Mouse (Mus musculus): ENCODE data around the gene Prkce. TPM values are rescaled to one million over a fixed set of nuclear protein-coding genes. Genes with fewer than 3 reads are reported as not detected.
A peak's percentile ranks its signal among the peaks of the same experiment; 100 is the strongest.

Prkce gene
- total RNA-seq, 2 experiments from 2014 or later: 31.1 to 32.5 TPM

DNA sequence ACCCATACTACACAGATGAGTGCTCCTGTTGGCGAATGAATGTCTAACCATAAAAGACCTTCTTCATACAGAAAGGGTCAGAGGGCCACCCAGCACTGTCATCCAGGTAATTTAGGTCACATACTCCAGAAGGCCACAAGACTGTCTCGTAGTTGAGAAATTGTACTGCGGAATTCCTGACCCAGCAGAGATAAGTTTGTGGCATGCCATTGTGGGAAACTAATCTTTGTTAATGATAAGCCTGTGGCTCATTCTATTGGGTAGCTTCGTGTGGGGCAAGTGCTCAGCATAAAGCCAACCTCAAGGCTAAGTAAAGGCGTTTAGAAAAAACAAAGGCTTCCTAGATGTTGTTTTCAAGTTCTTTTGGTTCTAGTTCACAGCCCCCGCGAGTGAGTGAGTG lies 324.8 kb downstream of the Prkce start:
- no peak for DNase-seq
- intact Hi-C loops (cut with DNase I): no loop called here

DNA sequence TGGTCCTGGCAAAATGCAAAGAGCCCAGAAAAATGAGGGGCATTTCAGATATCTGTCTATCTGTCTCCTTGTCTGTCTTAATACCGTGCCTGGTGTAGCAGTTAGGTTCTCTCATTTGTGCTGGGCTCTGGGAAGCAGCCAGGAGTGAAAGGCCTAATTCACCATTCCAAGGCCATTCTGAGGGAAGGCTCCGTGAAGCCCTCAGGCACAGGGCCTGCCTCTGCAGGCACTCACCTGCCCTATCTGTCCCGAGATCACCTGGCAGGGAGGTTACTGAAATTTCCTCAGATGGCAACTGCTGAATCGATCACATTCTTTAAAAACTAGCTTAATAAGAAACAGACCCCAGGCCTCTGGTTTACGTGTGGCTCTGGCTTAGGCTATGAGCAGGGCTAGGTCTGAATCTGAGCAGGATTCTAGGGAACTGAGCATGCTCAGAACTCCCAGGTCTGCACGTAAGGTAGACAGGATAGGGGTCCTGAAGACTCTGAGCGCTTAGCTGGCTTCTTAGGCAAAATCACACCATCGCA lies 326.4 kb downstream of the Prkce start:
- intact Hi-C loops (cut with DNase I): no loop called here
- no peak for DNase-seq

GRCm38 (mm10) chr17:86494494-86494893 lies 326.9 kb downstream of the Prkce start:
- intact Hi-C loops (cut with DNase I): no loop called here

DNA sequence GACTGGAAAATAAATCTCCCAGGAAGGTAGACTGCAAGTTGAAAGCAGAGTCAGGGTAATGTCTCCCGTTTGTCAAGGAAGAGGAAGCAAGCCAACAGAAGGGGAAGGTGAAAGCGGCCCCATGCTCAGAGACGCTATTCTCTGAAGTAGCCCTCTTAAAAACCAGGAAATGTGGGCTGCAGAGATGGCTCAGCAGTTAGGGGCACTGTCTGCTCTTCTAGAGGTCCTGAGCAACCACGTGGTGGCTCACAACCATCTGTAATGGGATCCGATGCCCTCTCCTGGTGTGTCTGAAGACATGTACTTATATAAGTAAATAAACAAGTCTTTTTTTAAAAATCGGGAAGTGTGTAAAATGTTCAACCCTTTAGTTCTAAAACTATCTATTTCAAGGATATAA lies 327.3 kb downstream of the Prkce start:
- intact Hi-C loops (cut with DNase I): loop anchor here (5.0 kb wide), 1 partner anchor 262 kb away; no protein-coding TSS in a partner anchor
- no peak for DNase-seq

More at GRCm38 (mm10) chr17:86494494-86494893, 326.9 kb downstream of the Prkce start:
- no peak for DNase-seq

- intact Hi-C loops (cut with DNase I): loop anchor here (1.0 to 5.0 kb wide), 2 partner anchors 261 to 411 kb away; no protein-coding TSS in a partner anchor
- DNase-seq: peak; percentile 67 to 70
These were observed 328.7 kb downstream of the Prkce start for GRCm38 (mm10) chr17:86496123-86496771.

DNA sequence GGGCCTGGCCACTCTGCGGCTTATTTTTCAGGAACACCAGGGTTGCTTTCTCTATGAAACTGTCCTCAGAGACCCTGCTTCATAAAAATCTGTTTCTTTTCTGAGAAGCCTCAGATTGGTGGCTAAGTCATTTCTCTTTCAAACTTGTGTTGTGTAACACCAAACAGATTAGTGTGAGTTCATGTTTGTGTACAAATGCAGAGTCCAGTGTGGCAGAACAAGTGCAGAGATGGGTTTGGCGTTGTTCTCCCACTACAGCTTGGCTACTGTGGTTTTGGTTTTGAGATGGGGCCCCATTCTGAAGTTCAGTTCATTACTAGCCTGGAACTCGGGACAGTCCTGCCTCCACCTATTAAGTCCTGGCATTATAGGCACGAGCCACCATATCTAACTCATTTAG lies 329.7 kb downstream of the Prkce start:
- intact Hi-C loops (cut with DNase I): loop anchor here (5.0 kb wide), 1 partner anchor 260 kb away; no protein-coding TSS in a partner anchor
- DNase-seq: no peak

- intact Hi-C loops (cut with DNase I): loop anchor here (2.0 to 5.0 kb wide), 2 partner anchors 258 to 311 kb away; no protein-coding TSS in a partner anchor
- DNase-seq: peak; percentile 54 to 62
These were observed 331.9 kb downstream of the Prkce start for GRCm38 (mm10) chr17:86499359-86500045.

- intact Hi-C loops (cut with DNase I): no loop called here
- DNase-seq: no peak
These were observed 333.8 kb downstream of the Prkce start for GRCm38 (mm10) chr17:86501393-86501792.

DNA sequence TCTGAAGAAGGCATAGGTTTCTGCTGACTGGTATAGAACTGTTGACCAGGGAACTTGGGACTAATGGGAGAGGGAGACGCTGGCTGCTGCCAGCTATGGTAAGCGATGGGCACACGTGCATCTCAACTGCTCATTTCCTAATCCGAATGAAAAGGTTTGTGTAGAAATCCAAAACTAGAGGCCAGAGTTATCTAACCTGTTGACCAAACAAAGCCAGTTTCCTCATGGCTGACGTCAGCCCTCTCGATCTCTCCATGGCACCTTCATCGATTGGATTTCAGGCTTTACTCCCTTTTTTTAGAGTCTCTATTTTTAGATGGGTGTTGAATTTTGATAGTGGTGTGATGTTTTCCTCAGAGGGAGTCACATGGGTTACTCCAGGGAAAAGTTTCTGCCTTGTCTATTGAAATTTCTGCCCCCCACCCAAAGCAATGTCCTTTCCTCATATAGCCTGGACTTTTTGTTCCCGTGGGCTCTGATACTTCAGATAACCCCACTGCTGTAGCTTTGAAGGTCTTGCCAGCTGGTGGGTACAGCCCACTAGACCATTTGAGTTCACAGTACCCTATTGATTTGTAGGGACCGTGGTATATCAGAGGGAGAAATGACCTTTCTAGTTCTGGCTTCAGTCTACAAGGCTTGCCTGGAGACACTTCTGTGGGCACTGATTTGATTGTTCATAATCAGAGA lies 335.8 kb downstream of the Prkce start:
- DNase-seq: no peak
- intact Hi-C loops (cut with DNase I): no loop called here

DNA sequence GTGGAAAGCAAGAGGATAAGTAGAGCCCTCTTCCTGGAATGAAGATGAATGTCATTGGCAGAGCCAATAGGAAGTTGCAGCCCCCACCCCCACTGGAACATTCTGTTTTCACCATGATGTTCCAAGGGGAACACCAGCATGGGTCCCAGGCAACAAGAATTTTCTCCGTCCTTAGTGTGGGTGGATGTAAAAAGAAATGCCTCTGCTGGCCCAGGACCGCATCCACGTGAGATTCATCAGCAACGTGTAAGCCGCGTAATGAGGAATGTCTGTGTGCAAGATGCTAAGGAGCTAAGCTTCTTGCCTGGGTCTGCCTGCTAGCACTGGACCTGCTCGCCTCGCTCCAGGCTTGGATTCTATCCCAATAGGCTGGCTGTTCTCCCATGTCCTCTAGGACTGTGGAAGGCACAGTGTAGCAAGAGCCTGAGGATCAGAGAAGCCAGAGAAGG lies 337.6 kb downstream of the Prkce start, which contains the start of gene Gm10309:
Gene Gm10309, minus strand, starts transcription at position 50 of the 449 bp plus-strand sequence.
- intact Hi-C loops (cut with DNase I): no loop called here
- DNase-seq: peak; percentile 75 to 77

DNA sequence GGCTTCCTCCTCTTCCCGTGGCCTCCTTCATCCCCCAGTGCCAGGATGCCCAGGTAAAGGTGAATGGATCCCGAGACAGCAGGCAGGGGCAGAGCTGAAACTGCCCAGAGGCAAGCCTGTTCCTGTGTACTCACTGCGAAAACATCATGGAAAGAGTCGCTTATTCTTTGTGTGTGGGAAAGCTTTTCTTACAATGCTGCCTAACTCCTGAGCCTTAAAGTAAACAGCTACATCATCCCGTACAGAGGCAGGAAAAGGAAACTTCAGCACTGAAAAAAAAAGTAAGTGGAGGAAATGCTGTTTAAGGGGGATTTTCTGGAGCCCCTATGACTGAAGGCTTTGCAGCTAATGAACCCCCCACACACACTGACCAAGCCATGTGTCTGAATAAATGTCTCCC lies 339.3 kb downstream of the Prkce start:
- intact Hi-C loops (cut with DNase I): no loop called here
- no peak for DNase-seq

DNA sequence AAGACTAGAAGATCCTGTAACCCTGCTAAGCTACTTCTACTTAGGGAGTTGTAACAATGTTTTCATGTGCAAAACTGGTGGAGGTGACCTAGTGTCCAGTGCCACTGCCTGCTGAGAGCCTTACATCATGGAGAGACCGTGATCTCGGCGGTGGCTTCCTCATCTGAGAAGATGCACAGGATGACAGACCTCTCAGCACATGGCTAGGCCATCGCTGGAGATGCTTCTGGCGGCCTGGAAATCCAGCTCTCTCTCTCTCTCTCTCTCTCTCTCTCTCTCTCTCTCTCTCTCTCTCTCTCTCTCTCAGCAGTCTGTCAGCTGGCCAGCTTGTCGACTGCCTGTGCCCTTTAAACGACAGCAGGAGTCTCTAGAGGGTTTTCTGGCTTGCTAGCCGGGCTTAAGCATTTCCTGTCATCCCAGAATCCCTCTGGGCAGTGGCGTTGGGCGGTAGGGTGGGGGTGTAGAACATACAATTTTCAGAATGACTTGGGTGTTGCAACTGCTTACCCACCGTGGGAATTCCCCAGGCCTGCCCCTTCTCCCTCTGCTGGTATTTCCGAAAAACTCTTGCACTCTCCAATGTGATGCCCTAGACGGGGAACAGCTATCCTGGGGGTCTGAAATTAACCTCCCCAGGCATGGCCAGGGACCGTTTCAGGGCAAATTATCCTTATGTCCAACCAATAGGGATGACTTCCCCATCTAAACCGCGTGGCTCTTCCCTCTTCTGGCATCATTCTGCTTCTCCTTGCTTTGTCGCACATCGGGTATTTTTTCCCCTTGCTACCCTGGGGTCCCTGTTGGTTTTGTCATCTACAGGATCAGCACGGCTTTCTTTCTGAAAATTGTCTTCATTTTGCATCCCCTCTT lies 340.0 kb downstream of the Prkce start:
- DNase-seq: peak; percentile 64 to 71
- intact Hi-C loops (cut with DNase I): no loop called here

DNA sequence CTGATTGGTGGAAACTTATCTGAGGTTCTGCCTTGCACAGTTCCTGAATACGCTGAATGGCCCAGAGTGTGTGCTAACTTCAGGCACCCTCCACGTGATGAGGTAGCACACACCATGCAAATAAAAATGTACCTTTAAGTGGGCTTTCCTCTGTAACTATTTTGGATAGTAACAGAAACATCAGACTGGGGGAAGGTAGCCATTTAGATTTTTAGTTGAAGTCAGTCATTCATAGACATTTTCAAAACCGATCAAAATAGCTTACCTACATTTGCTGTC lies 340.6 kb downstream of the Prkce start:
- DNase-seq: no peak
- intact Hi-C loops (cut with DNase I): no loop called here

- intact Hi-C loops (cut with DNase I): no loop called here
- DNase-seq: no peak
These were observed 342.3 kb downstream of the Prkce start for GRCm38 (mm10) chr17:86509871-86510270.

DNA sequence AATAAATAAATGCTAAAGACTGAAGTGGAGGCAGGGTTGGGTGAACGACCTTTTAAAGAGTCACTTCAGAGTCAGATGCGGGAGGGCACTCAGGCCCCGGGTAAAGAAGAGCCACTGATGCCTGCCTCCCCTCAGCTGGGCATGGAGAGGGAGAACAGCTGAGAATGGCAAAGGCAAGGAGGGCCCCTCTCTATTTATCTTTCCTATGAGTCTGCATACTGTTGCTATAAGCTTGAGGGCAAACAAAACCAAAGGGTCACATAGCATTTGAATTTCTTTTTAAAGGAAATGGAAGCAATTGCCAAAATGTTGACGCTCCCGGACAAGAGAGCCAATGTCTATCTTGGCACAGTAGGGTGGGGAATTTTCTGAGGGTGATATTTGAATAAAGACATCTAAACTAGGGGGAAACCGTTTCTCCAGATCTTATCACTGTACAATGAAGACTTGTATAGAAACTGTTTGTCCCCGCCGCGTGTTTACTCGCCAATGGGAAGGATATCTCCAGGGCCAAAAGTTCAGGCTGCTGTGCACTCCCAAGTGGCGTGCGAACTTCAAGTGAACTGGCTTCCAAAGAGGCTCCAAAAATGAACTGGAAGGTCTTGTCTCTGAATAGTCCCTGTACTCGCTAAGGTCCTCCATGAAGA lies 347.5 kb downstream of the Prkce start:
- intact Hi-C loops (cut with DNase I): no loop called here
- no peak for DNase-seq

DNA sequence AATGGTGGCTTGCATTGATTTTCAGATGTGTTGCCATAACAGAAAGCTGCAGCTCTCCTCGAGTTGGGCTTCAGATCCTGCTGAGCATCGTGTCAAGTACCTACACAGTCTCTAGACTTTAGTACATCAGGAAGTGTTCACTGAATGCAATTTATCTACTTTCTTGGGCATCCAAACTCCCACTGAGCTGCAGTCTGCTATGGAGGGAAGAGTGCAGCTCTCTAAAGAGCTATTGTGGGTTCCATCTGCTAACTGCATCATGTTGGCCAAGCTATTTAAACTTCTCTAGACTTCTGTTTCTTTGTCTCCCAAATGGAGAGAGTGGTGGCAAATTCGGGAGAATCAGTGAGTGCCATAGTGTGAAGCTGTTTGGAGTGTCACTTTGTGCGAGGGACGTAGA lies 349.0 kb downstream of the Prkce start:
- DNase-seq: no peak
- intact Hi-C loops (cut with DNase I): no loop called here

- intact Hi-C loops (cut with DNase I): no loop called here
- DNase-seq: no peak
These were observed 351.0 kb downstream of the Prkce start for GRCm38 (mm10) chr17:86518604-86519003.

DNA sequence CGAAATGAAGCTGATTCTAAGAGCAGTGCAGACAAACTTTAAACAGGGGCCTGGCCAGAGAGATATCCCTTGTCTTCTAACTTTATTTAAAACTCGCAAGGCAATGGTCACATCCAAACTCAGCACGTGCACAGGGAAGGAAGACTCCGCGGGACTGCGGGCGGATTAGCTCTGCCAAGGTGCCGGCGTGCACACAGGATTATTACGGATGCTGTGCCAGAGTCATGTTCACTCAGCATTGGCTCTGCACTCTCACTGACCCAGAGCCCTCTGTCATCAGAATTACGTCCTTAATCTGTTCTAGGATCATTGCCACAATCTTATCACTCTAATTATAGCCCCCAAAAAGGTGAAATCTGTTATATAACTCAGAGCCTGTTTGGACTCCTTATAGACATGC lies 353.7 kb downstream of the Prkce start:
- intact Hi-C loops (cut with DNase I): no loop called here
- DNase-seq: no peak

DNA sequence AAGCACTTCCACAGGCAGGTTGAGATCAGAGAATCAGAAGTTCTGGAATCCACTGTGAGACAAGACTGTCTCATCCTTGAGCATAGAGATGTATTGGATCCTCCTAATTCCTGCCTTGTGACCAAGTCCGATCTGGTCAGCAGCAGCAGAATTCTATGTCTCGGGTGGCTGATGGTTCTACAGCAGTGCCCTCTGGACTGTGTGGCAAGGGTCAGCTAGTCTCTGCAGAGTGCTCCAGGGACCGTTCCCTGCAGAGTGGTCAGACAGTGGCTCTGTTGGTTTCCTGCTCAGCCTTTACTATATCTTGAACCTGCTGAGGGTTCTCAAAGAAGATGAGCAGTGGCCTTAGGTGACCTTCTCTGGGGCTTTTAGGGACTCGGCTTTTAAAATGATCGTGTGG lies 355.1 kb downstream of the Prkce start:
- DNase-seq: no peak
- intact Hi-C loops (cut with DNase I): no loop called here

- intact Hi-C loops (cut with DNase I): no loop called here
- DNase-seq: no peak
These were observed 355.8 kb downstream of the Prkce start for GRCm38 (mm10) chr17:86523374-86523773.
